Mouse (Mus musculus): ENCODE measurements at regions not wholly inside any gene's neighbourhood (a gene's known extent, or its start where the extent isn't known, plus 50 kb on each side); places are given as distances from the start of the nearest gene placed in this dataset.

GRCm38 (mm10) chr14:80789131-80789530 is 805.2 kb downstream of the Olfm4 start:
- intact Hi-C loops (cut with DNase I) = no loop called here
- no peak for DNase-seq

- intact Hi-C loops (cut with DNase I) = no loop called here
- no peak for DNase-seq
Measured at GRCm38 (mm10) chr14:80799370-80799959, 815.6 kb downstream of the Olfm4 start.

- DNase-seq = no peak
- intact Hi-C loops (cut with DNase I) = no loop called here
Measured at GRCm38 (mm10) chr14:80830476-80830875, 846.6 kb downstream of the Olfm4 start.

- intact Hi-C loops (cut with DNase I) = no loop called here
- DNase-seq = peak; percentile 4
Measured at GRCm38 (mm10) chr14:80844550-80844949, 860.7 kb downstream of the Olfm4 start.

GRCm38 (mm10) chr14:80845576-80846269 is 861.8 kb downstream of the Olfm4 start:
- intact Hi-C loops (cut with DNase I) = no loop called here
- peak; percentile 84 for DNase-seq

GRCm38 (mm10) chr14:80846420-80847083 is 862.7 kb downstream of the Olfm4 start:
- peak; percentile 86 for DNase-seq
- intact Hi-C loops (cut with DNase I) = no loop called here

Data from left cerebral cortex, postnatal 4 days (tissue).